ENCODE assay signal across 9 mouse cellular contexts in genomic region chr13:51022401-51023250, GRCm38 (mm10).
A peak's percentile ranks its signal among the peaks of the same experiment; 100 is the strongest.
DNase-seq lines count a peak whose midpoint lies in the region; TF ChIP-seq lines count a peak whose summit lies in the region.
"Had no signal": no experiment of that assay in that cellular context is flagged by ENCODE, and none has a peak within 500 bp of the region (broad histone marks: within the 10 kb centered on the region; RNA-seq: fewer than 3 reads in every experiment).

No protein-coding gene starts in this region.

- intact Hi-C loops in heart, postnatal 36 days (cut with DNase I): no loop called here

- peaks cover 5% of the 10 kb centered on the region; the same call in 1 of the 2 replicates for H3K4me1 ChIP-seq in testis, adult 2 months (ENCODE audit: control insufficient read depth, insufficient read depth, low read length)

- H3K27ac ChIP-seq in testis, adult 2 months (ENCODE audit: control insufficient read depth, insufficient read depth, low read depth, low read length): peak overlapping the region; percentile 74
- H3K27ac ChIP-seq: midbrain, embryonic 12.5 days had no signal

- no peaks in the 10 kb centered on the region for H3K27me3 ChIP-seq in testis, adult 2 months (ENCODE audit: control insufficient read depth, insufficient read depth, low read length)
- H3K27me3 ChIP-seq: midbrain, embryonic 12.5 days had no signal

- H3K4me3 ChIP-seq in testis, adult 2 months (ENCODE audit: control insufficient read depth, low read depth, low read length): no peak overlapping the region
- H3K4me3 ChIP-seq: midbrain, embryonic 12.5 days had no signal

- DNase-seq in adrenal gland, adult (ENCODE audit: inconsistent age in 2 of 2, low spot score in 1 of 2): peak; percentile 37 to 65
- DNase-seq in adrenal gland, adult 18-20 months (ENCODE audit: low spot score in 2 of 2): no peak
- no peak for DNase-seq in testis, postnatal 14 days (ENCODE audit: low spot score)
- DNase-seq in heart, postnatal 36 days: peak; percentile 13 to 37
- DNase-seq in lung, postnatal 4 days: peak; percentile 63
- no peak for DNase-seq in thymus, postnatal 14 days
- no peak for DNase-seq in layer of hippocampus, adult 8-10 months (ENCODE audit: low spot score in 2 of 2)

- TF ChIP-seq CTCF in testis, adult 2 months (IDR thresholded peaks at IDR 0.05; ENCODE audit: control insufficient read depth, insufficient read depth, insufficient replicate concordance, low read depth, low read length): no peak

- TF ChIP-seq POLR2A in testis, adult 2 months (IDR thresholded peaks at IDR 0.05; ENCODE audit: control insufficient read depth, low read depth, low read length): no peak

- no peaks in the 10 kb centered on the region for H3K36me3 ChIP-seq in testis, adult 2 months (ENCODE audit: control insufficient read depth, insufficient read depth, low read length)
- H3K36me3 ChIP-seq: midbrain, embryonic 12.5 days had no signal

Comparison
In these comparisons a context has a peak if more than half of its experiments do, and no peak if none do; other contexts are left out.
1. DNase-seq: peak in adrenal gland, adult (2 of 2), heart, postnatal 36 days (2 of 2) and lung, postnatal 4 days (2 of 2); none in adrenal gland, adult 18-20 months (0 of 2), testis, postnatal 14 days (single experiment), thymus, postnatal 14 days (single experiment) and layer of hippocampus, adult 8-10 months (0 of 2).